Mouse (Mus musculus) mammary gland, adult 2 months (tissue): Measurements from ENCODE around the gene Rspo1. TPM values are rescaled to one million over a fixed set of nuclear protein-coding genes. Genes with fewer than 3 reads are reported as not detected.

Source experiments
- polyA plus RNA-seq: library from polyadenylated mRNA; depleted of rRNA; stranded (reverse); fragments of >200 nt; gene quantifications from 2 replicates; pipeline ENCODE4 v1.2.3, GENCODE M21; 2012; ENCODE audit warnings: low replicate concordance; rRNA removed

Rspo1 gene
- polyA plus RNA-seq: 2.4 and 3.4 TPM in 2 replicates

DNA sequence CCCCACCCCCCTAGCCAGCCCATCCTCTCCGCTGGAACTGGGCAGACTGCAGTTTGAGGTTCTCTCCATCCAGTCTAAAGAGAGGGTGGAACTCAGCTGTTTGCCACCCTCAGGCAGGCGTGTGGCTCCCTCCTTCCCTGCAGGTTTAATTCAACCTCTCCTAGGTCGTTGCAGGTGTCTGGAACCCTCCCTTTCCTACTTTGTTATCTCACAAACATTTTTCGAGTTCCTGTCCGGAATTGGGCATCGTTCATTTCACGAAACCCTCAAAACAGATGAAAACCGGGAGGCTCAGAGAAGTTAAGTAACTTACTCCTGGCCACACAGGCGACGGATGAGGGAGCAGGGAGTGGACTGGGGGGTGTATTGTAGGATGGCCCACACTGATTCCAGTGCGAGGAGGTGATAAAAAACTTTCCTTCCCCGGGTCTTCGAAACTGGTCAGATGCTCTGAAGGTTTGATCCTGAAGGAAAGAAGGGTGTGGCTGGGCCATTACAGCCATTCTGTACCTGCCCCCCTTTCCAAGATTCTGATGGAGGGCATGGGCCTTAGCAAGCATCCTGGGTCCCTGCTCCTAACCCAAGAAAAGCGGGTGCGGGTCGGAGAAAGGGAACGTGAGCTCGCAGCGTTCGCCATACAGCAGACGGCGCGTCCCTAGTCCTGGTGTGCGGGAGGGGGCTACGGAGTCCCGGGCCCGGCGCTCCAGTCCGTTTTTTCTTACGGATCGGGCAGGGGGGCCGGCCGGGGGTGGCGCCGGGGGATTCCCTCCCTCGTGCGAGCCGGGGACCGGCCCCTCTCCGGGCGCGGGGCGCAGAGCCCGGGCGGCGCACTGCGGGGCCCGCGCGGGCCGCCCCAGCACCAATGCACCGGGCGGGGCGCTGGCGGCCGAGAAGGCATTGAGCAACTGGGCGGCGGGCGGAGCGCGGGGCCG lies at the start of gene Rspo1:
Gene Rspo1, plus strand, starts transcription at position 760 of the 932 bp plus-strand sequence.

GRCm38 (mm10) chr4:124936613-124937471 lies 49.4 kb upstream of the Rspo1 start, which contains the start of gene 9930104L06Rik:
TSS of gene 9930104L06Rik (plus strand) at chr4:124937048.

GRCm38 (mm10) chr4:124939211-124939610 lies 47.0 kb upstream of the Rspo1 start, which contains the start of gene Cdca8:
TSS of gene Cdca8 (minus strand) at chr4:124939311.

DNA sequence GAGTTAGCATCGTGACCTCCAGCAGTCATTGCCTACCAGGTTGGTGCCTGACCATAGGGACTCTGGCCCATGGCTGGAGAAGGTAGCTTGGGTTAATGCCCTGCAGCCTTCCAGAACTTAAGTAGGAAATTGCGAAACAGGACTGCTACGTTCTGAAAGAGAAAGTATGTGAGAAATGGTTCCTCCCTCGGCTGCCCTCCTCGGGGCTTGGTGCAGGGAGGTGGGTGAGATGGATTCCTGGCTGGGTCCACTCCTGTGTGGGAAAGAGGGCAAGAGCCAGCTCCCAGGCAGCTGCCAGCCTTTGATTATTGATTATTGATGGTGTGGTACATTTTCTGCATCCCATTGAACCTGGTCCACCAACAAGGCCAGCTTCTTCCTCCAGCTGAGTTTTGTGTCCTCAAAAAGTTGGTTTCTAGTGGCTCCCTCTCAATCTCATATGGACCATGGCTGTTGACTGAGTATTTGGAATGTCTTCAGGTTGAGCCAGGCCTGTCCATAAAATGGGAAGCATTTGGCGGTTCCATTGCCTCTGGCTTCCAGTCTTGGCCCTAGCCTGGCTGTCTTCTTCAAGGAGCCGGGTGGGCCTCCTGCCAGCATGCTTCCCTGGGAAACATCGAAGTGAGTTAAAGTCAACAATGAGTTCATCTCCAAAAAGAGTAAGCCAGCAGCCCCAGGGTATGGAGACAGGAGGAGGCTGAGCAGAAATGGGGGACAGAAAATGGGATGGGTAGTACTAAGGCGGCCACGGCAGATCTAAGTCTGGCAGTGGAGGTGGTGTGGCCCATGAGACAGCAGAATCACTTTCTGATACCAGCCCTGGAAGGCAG lies 29.8 kb downstream of the Rspo1 start, which contains the start of gene Gnl2:
Gene Gnl2, plus strand, starts transcription at position 780 of the 830 bp plus-strand sequence.

Other genes with a start within 250 kb of the Rspo1 start
- gene Inpp5b, start 244.6 kb upstream of the Rspo1 start, polyA plus RNA-seq: 31.4 and 60.4 TPM in 2 replicates
- 7.1 and 8.2 TPM in 2 replicates for gene Mtf1, start 184.3 kb upstream of the Rspo1 start, polyA plus RNA-seq
- 32.9 and 51.7 TPM in 2 replicates for gene Yrdc, start 135.8 kb upstream of the Rspo1 start, polyA plus RNA-seq
- gene 1110065P20Rik, start 135.2 kb upstream of the Rspo1 start, polyA plus RNA-seq: 36.2 and 51.3 TPM in 2 replicates
- gene Maneal, start 124.3 kb upstream of the Rspo1 start, polyA plus RNA-seq: 0.99 and 1.1 TPM in 2 replicates
- 0.09 and 0.11 TPM in 2 replicates for gene Epha10, start 105.5 kb upstream of the Rspo1 start, polyA plus RNA-seq
- gene 9930104L06Rik, start 49.4 kb upstream of the Rspo1 start, polyA plus RNA-seq: 9.7 and 11.8 TPM in 2 replicates
- 2.2 and 5.8 TPM in 2 replicates for gene Cdca8, start 47.1 kb upstream of the Rspo1 start, polyA plus RNA-seq
- 10.1 and 20.9 TPM in 2 replicates for gene Gnl2, start 30.2 kb downstream of the Rspo1 start, polyA plus RNA-seq
- gene Dnali1, start 79.3 kb downstream of the Rspo1 start, polyA plus RNA-seq: 0.17 TPM in 1 of 2 replicates, not detected in the other
- gene Snip1, start 80.2 kb downstream of the Rspo1 start, polyA plus RNA-seq: 8.2 and 10.9 TPM in 2 replicates
- gene Meaf6, start 98.7 kb downstream of the Rspo1 start, polyA plus RNA-seq: 10.8 and 20.1 TPM in 2 replicates
- gene Zc3h12a, start 141.4 kb downstream of the Rspo1 start, polyA plus RNA-seq: 15.6 and 26.2 TPM in 2 replicates